Mouse (Mus musculus) CH12.LX (cell line): ENCODE data around the gene Rpl35.

ENCODE experiments used
- CTCF ChIP-seq, 2 experiments: IDR thresholded peaks in 1 of 2; conservative IDR thresholded peaks in 1 of 2; 2 replicates each; pipeline ENCODE4 v1.5.1; 2011 to 2012; ENCODE audit warnings: low read depth in 2 of 2, low read length in 2 of 2, improper control_type of control experiment in 1 of 2, inconsistent platforms in 1 of 2, mild to moderate bottlenecking in 1 of 2, moderate library complexity in 1 of 2
- EP300 ChIP-seq: IDR thresholded peaks from 2 replicates; pipeline ENCODE4 v1.6.1; 2011; ENCODE audit warnings: low read length, improper control_type of control experiment
- HCFC1 ChIP-seq: IDR thresholded peaks from 2 replicates; pipeline ENCODE4 v1.6.1; 2012; ENCODE audit warnings: low read depth, mild to moderate bottlenecking, inconsistent platforms, low read length, improper control_type of control experiment
- MAX ChIP-seq: IDR thresholded peaks from 2 replicates; pipeline ENCODE4 v1.6.1; 2011; ENCODE audit warnings: low read length, improper control_type of control experiment
- MEF2A ChIP-seq: IDR thresholded peaks from 2 replicates; pipeline ENCODE4 v1.6.1; 2014; ENCODE audit warnings: low read depth, mild to moderate bottlenecking, inconsistent platforms, low read length, improper control_type of control experiment, borderline replicate concordance
- NELFE ChIP-seq: IDR thresholded peaks from 2 replicates; pipeline ENCODE4 v1.6.1; 2011; ENCODE audit warnings: low read depth, low read length, improper control_type of control experiment
- POLR2A ChIP-seq: IDR thresholded peaks from 2 replicates; pipeline ENCODE4 v1.6.1; 2011; ENCODE audit warnings: low read depth, mild to moderate bottlenecking, improper control_type of control experiment, low read length
- RCOR1 ChIP-seq: conservative IDR thresholded peaks from 2 replicates; pipeline ENCODE4 v1.6.1; 2012; ENCODE audit warnings: low read depth, mild to moderate bottlenecking, inconsistent platforms, low read length, improper control_type of control experiment
- SIN3A ChIP-seq: IDR thresholded peaks from 2 replicates; pipeline ENCODE4 v1.6.1; 2012; ENCODE audit warnings: low read length, improper control_type of control experiment, inconsistent platforms
- TBP ChIP-seq: conservative IDR thresholded peaks from 2 replicates; pipeline ENCODE4 v1.6.1; 2011; ENCODE audit warnings: low read depth, low read length, improper control_type of control experiment
- USF1 ChIP-seq: IDR thresholded peaks from 2 replicates; pipeline ENCODE4 v1.6.1; 2014; ENCODE audit warnings: low read depth, mild to moderate bottlenecking, inconsistent platforms, low read length, improper control_type of control experiment
- ZC3H11A ChIP-seq: IDR thresholded peaks from 2 replicates; pipeline ENCODE4 v1.6.1; 2012; ENCODE audit warnings: low read depth, mild to moderate bottlenecking, inconsistent platforms, low read length, improper control_type of control experiment
- ZKSCAN1 ChIP-seq: IDR thresholded peaks from 2 replicates; pipeline ENCODE4 v1.6.1; 2012; ENCODE audit warnings: low read depth, inconsistent platforms, low read length, improper control_type of control experiment, borderline replicate concordance

- no peak for TF ChIP-seq CTCF (conservative IDR thresholded peaks at IDR 0.05 in 1 of 2, IDR thresholded peaks at IDR 0.05 in 1 of 2; ENCODE audit: low read depth in 2 of 2, low read length in 2 of 2)
- no peak for TF ChIP-seq ZKSCAN1
- no peak for TF ChIP-seq EP300
- no peak for TF ChIP-seq TBP
- TF ChIP-seq ZC3H11A = no peak
- no peak for TF ChIP-seq SIN3A
- TF ChIP-seq RCOR1 = no peak
- no peak for TF ChIP-seq USF1
- TF ChIP-seq NELFE = no peak
- no peak for TF ChIP-seq POLR2A
- no peak for TF ChIP-seq MAX
- TF ChIP-seq MEF2A = no peak
- TF ChIP-seq HCFC1 = no peak
Measured at GRCm38 (mm10) chr2:38973701-38974100, 31.7 kb downstream of the Rpl35 start.
